8 mouse cellular contexts compared by ENCODE assay signal in genomic region chrX:73716109-73716661, GRCm38 (mm10). TPM values are rescaled to one million over a fixed set of nuclear protein-coding genes. Genes with fewer than 3 reads are reported as not detected.
A peak's percentile ranks its signal among the peaks of the same experiment; 100 is the strongest.
DNase-seq lines count a peak whose midpoint lies in the region; ATAC-seq and TF ChIP-seq lines count a peak whose summit lies in the region.

Gene Bcap31, minus strand, starts transcription at chrX:73716175.
Gene Abcd1, plus strand, starts transcription at chrX:73716597.

- no peaks in the 10 kb centered on the region for H3K9me3 ChIP-seq in G1E (replicated peaks)
- H3K9me3 ChIP-seq in forebrain, postnatal 0 days (ENCODE audit: low read length): no peaks in the 10 kb centered on the region
- H3K9me3 ChIP-seq in lung, embryonic 15.5 days: no peaks in the 10 kb centered on the region

- H3K27ac ChIP-seq in forebrain, postnatal 0 days (ENCODE audit: low read depth, low read length): peak within 1 kb of the TSS; percentile 78
- H3K27ac ChIP-seq in lung, embryonic 15.5 days: peak within 1 kb of the TSS; percentile 81

- peak within 1 kb of the TSS; percentile 61 for H3K4me2 ChIP-seq in forebrain, postnatal 0 days (ENCODE audit: low read depth)
- H3K4me2 ChIP-seq in lung, embryonic 15.5 days: peak within 1 kb of the TSS; percentile 73

- WGBS in forebrain, postnatal 0 days: 35% methylated on average over 44 of the region's 45 CpGs
- 20% methylated on average over 35 of the region's 45 CpGs for WGBS in lung, embryonic 15.5 days

- DNase-seq in G1E (ENCODE audit: low spot score): peak; percentile 73
- peak; percentile 85 to 86 for DNase-seq in cerebellum, adult 18-20 months
- DNase-seq in forebrain, postnatal 0 days: peak; percentile 92
- DNase-seq in heart, postnatal 4 days: peak; percentile 94
- peak; percentile 87 to 88 for DNase-seq in layer of hippocampus, adult 8-10 months (ENCODE audit: low spot score in 2 of 2)
- peak; percentile 89 for DNase-seq in ovary, adult 18-20 months (ENCODE audit: low spot score)
- DNase-seq in thymus, postnatal 0 days (ENCODE audit: low spot score): peak; percentile 97

- peaks cover 38% of the 10 kb centered on the region for H3K36me3 ChIP-seq in G1E (replicated peaks)
- H3K36me3 ChIP-seq in forebrain, postnatal 0 days (ENCODE audit: insufficient read depth): no peaks in the 10 kb centered on the region
- H3K36me3 ChIP-seq in lung, embryonic 15.5 days: peaks cover 7% of the 10 kb centered on the region; the same call in 1 of the 2 replicates

- ATAC-seq in G1E (ENCODE audit: extremely low read depth, insufficient number of reproducible peaks, low FRiP score, poor library complexity, severe bottlenecking): peak; percentile 91
- peak; percentile 92 for ATAC-seq in forebrain, postnatal 0 days
- peak; percentile 96 for ATAC-seq in lung, embryonic 15.5 days (ENCODE audit: borderline replicate concordance, extremely low read depth, low FRiP score, low TSS enrichment)

- no peak for TF ChIP-seq CTCF in G1E (IDR thresholded peaks at IDR 0.05; ENCODE audit: low read depth, low read length)
- TF ChIP-seq CTCF in forebrain, postnatal 0 days (IDR thresholded peaks at IDR 0.05; ENCODE audit: low read depth): peak; percentile 32

- H3K27me3 ChIP-seq in G1E (ENCODE audit: insufficient read depth, low read length): no peaks in the 10 kb centered on the region
- no peaks in the 10 kb centered on the region for H3K27me3 ChIP-seq in forebrain, postnatal 0 days (ENCODE audit: insufficient read depth, low read length)
- no peaks in the 10 kb centered on the region for H3K27me3 ChIP-seq in lung, embryonic 15.5 days

- peak within 1 kb of the TSS; percentile 59 for H3K9ac ChIP-seq in forebrain, postnatal 0 days
- peak within 1 kb of the TSS; percentile 68 for H3K9ac ChIP-seq in lung, embryonic 15.5 days

- peak within 1 kb of the TSS; percentile 76 for H3K4me3 ChIP-seq in G1E (ENCODE audit: low read depth, low read length)
- peak within 1 kb of the TSS; percentile 48 for H3K4me3 ChIP-seq in forebrain, postnatal 0 days (ENCODE audit: low read depth, low read length)
- H3K4me3 ChIP-seq in lung, embryonic 15.5 days: peak within 1 kb of the TSS; percentile 58

- H3K4me1 ChIP-seq in G1E (ENCODE audit: insufficient read depth, low read depth, low read length): peaks cover 37% of the 10 kb centered on the region
- H3K4me1 ChIP-seq in forebrain, postnatal 0 days (ENCODE audit: insufficient read depth): no peaks in the 10 kb centered on the region
- H3K4me1 ChIP-seq in lung, embryonic 15.5 days: peaks cover 28% of the 10 kb centered on the region

RNA-seq across cellular contexts. Expression of gene Bcap31, which starts in this region (rescaled TPM):
- total RNA-seq in G1E (2014; fragmentation: Nextera tagmentation) (83.2 and 98.4 TPM in 2 replicates), G1E (2017) (215 and 222 TPM in 2 replicates)
- polyA plus RNA-seq in G1E (2012): 13.5 and 16.0 TPM in 2 replicates
- total RNA-seq in forebrain, postnatal 0 days (2014; rRNA removed): 41.9 and 45.4 TPM in 2 replicates
- 113 and 121 TPM in 2 replicates for polyA plus RNA-seq in forebrain, postnatal 0 days (2015; fragmentation: Nextera tagmentation; extraction: Ambion mirVana)
- 10 to 100 TPM; 94.0 to 99.8 TPM for total RNA-seq in heart, postnatal 4 days (2021)
- total RNA-seq in layer of hippocampus, adult 8-10 months (2022): 10 to 100 TPM; 82.3 to 95.3 (median 86.5) TPM
- polyA plus RNA-seq in lung, embryonic 15.5 days (2015; fragmentation: Nextera tagmentation; extraction: Ambion mirVana): 287 and 292 TPM in 2 replicates
- 292 and 314 TPM in 2 replicates for polyA plus RNA-seq in thymus, postnatal 0 days (2015; fragmentation: Nextera tagmentation; extraction: Ambion mirVana)

RNA-seq across cellular contexts. Expression of gene Abcd1, which starts in this region (rescaled TPM):
- total RNA-seq in G1E (2014; fragmentation: Nextera tagmentation) (15.8 and 17.1 TPM in 2 replicates), G1E (2017) (6.3 and 7.0 TPM in 2 replicates)
- polyA plus RNA-seq in G1E (2012): 17.6 and 19.4 TPM in 2 replicates
- 11.7 and 13.8 TPM in 2 replicates for total RNA-seq in forebrain, postnatal 0 days (2014; rRNA removed)
- polyA plus RNA-seq in forebrain, postnatal 0 days (2015; fragmentation: Nextera tagmentation; extraction: Ambion mirVana): 6.7 and 7.6 TPM in 2 replicates
- total RNA-seq in heart, postnatal 4 days (2021): 10 to 100 TPM; 20.4 to 20.7 TPM
- 10 to 100 TPM; 13.6 to 16.6 (median 15.1) TPM for total RNA-seq in layer of hippocampus, adult 8-10 months (2022)
- 23.3 and 25.1 TPM in 2 replicates for polyA plus RNA-seq in lung, embryonic 15.5 days (2015; fragmentation: Nextera tagmentation; extraction: Ambion mirVana)
- polyA plus RNA-seq in thymus, postnatal 0 days (2015; fragmentation: Nextera tagmentation; extraction: Ambion mirVana): 29.4 and 34.3 TPM in 2 replicates

Comparison
In these comparisons a context has a peak if more than half of its experiments do, and no peak if none do; other contexts are left out.
1. Peak in every context shown above with its lines: DNase-seq, ATAC-seq, H3K4me3 ChIP-seq and H3K27ac ChIP-seq.